Mouse (Mus musculus) embryonic fibroblast, embryonic 13.5 days (primary cell): Measurements from ENCODE around the gene Itgbl1. TPM values are rescaled to one million over a fixed set of nuclear protein-coding genes. Genes with fewer than 3 reads are reported as not detected.

ENCODE experiments used
- H3K27ac ChIP-seq: 2 replicates; pipeline ENCODE4 v1.5.1; 2012; ENCODE audit warnings: low read length, control low read depth, inconsistent platforms; ENCODE audit not compliant: insufficient read depth
- H3K4me1 ChIP-seq: 2 replicates; pipeline ENCODE4 v1.6.1; 2011; ENCODE audit warnings: low read length; ENCODE audit not compliant: control insufficient read depth, insufficient read depth
- H3K4me3 ChIP-seq: 2 replicates; pipeline ENCODE4 v1.5.1; 2011; ENCODE audit warnings: mild to moderate bottlenecking, control low read depth, low read length; ENCODE audit not compliant: insufficient read depth
- CTCF ChIP-seq: IDR thresholded peaks from 2 replicates; pipeline ENCODE4 v1.5.1; 2011; ENCODE audit warnings: mild to moderate bottlenecking, control low read depth, low read length, moderate library complexity, borderline replicate concordance; ENCODE audit not compliant: insufficient read depth
- POLR2A ChIP-seq: IDR thresholded peaks from 2 replicates; pipeline ENCODE4 v1.6.1; 2011; ENCODE audit warnings: low read depth, mild to moderate bottlenecking, control low read depth, low read length, moderate library complexity
- polyA plus RNA-seq: library from polyadenylated mRNA; stranded (reverse); fragments of >200 nt; gene quantifications from 2 replicates; pipeline ENCODE4 v1.2.4, GENCODE M21; 2011; ENCODE audit warnings: low read depth; ENCODE audit not compliant: missing spikeins, insufficient read length

Gene Itgbl1
- polyA plus RNA-seq, 1 experiment: 39.7 TPM

DNA sequence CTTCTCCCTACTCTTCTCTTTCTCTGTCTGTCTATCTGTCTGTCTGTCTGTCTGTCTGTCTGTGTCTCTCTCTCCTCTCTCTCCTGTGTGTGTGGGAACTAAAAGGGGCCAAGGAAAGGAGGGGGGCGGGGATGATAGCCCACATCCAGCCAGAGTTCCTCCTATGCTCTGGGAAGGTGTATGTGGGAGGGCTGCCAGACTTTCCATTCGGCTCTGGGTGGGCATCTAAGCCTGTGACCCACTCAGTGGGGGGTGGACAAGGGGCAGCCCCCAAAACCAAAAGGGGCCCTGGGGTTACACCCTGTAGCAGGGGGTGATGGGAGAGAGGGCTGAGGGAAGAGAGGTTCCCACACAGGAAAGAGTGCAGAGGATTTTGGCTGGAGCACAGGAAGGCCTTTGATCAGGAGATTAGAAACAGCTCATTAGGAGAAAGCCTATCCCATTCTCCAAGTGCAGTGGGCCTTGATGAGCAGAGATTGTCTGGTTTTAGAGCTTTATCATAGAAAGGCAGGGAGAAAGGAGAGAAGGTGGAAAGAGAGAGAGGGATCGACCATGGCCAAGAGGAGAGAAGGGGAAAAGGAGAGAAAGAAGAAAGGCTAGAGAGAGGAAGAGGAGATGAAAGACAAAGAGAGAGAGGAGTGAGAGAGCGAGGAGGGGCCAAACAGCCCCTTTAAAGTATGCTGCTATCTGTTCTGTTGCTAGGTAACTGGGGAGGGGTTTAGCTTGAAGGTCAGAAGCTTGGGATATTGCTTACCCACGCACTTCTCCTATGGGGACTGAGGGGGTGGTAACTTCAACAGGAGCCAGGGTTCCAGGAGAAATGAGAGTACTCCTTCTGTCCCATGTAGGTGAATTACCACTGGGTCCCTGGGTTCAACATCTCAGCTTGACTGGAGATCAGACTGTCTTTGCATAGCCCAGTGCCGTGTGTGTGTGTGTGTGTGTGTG lies 206.3 kb downstream of the Itgbl1 start:
- no peak overlapping the region for H3K27ac ChIP-seq
- H3K4me1 ChIP-seq: no peaks in the 10 kb centered on the region
- no peak for TF ChIP-seq CTCF
- TF ChIP-seq POLR2A: no peak
- H3K4me3 ChIP-seq: no peak overlapping the region

DNA sequence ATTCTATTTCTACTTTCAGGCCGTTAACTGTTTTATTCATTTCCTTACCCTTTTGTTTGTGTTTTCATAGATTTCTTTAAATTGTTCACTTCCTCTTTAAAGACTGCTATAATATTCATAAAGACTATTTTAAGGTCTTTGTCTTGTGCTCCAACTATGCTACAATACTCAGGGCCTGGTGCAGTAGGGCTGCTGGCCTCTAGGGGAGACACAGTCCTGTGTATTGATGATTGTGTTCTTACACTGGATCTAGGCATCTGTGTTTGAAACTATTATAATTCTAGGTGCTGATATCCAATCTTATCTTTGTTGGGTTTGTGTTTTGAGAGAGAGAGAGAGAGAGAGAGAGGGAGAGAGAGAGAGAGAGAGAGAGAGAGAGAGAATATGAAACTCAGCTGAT lies 268.1 kb downstream of the Itgbl1 start:
- Histone ChIP-seq H3K4me3 (no peak overlapping the region), H3K27ac (no peak overlapping the region), H3K4me1 (no peaks in the 10 kb centered on the region)
- TF ChIP-seq POLR2A (no peak), CTCF (no peak)

DNA sequence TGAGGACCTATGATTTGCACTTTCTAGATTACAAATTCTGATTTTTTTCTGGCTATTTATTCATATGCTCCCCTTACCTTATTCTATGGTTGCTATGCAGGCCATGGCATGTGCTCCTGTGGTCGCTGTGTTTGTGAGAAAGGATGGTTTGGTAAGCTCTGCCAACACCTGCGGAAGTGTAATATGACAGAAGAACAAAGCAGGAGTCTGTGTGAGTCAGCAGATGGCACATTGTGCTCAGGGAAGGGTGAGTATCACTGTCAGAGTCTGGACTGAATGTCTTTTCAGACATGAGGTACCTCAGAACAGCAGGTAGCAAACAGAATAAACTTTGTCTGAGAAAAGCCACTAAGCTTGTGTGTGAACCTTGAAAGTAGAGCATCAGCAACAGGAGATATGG lies 306.8 kb downstream of the Itgbl1 start:
- TF ChIP-seq POLR2A (no peak), CTCF (no peak)
- H3K4me1 ChIP-seq: no peaks in the 10 kb centered on the region
- no peak overlapping the region for H3K4me3 ChIP-seq
- no peak overlapping the region for H3K27ac ChIP-seq

DNA sequence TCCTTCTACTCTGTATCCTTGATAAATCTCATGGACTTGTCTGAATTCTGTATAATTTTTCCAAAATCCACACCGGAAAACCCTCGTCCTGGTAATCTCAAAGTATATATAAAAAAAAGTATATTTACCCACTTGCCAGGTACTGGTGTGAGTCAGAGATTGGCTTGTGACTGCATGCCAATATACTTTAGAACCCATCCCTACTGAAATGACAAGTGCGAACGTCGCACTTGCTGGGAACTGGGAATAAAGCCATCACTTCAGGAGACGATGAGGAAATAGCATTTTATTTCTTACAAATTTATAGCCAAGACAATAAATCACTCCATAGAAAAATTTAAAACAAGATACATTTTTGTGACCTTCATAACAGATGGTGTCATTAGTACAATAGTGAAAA lies 308.2 kb downstream of the Itgbl1 start:
- Histone ChIP-seq H3K4me3 (no peak overlapping the region), H3K27ac (no peak overlapping the region), H3K4me1 (no peaks in the 10 kb centered on the region)
- TF ChIP-seq CTCF (no peak), POLR2A (no peak)

DNA sequence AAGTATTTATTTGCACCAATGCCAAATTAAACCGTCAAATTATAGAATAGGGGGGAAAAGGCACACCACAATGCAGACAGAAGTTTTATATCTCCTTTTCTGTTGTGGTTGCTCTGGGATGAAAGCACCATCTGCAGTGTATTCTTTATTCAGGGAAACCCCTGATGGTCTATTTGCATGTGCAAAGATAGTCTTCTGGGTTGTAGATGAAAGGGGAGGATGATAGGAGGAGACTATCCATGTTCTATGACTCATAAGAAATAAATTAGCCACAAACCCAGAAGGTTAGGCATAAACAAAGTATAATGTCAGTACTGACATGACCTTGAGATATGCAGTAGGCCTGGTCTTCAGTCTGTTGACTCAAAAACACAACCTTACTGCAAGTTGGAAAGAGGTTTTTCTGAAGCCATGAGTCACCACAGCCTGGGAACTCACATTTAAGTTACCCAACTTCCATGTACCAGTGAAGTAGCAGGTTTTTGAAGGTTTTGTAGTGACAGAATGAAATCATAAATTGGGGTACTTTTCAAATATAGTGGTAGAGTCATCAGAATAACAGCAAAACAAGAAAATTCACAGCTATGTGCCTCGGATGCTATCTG lies 330.9 kb downstream of the Itgbl1 start:
- TF ChIP-seq CTCF: no peak
- Histone ChIP-seq H3K4me1 (no peaks in the 10 kb centered on the region), H3K4me3 (no peak overlapping the region), H3K27ac (no peak overlapping the region)

Other genes starting within 250 kb of the Itgbl1 start
- gene Nalcn, start 32.8 kb upstream of the Itgbl1 start, polyA plus RNA-seq: 0.25 and 0.74 TPM in 2 replicates